Mouse (Mus musculus): Measurements from ENCODE around the gene Mapkapk3.
"Not testable (repeated sequence)": the region's sequence is repeated elsewhere in the genome, so short reads cannot be mapped to it uniquely, and the experiment has no call there.

Gene Mapkapk3

GRCm38 (mm10) chr9:107307099-107307872 lies 17.6 kb upstream of the Mapkapk3 start:
- DNase-seq, result no peak

- DNase-seq, result not testable (repeated sequence)
Measured at GRCm38 (mm10) chr9:107306673-107307072, 17.0 kb upstream of the Mapkapk3 start.

DNA sequence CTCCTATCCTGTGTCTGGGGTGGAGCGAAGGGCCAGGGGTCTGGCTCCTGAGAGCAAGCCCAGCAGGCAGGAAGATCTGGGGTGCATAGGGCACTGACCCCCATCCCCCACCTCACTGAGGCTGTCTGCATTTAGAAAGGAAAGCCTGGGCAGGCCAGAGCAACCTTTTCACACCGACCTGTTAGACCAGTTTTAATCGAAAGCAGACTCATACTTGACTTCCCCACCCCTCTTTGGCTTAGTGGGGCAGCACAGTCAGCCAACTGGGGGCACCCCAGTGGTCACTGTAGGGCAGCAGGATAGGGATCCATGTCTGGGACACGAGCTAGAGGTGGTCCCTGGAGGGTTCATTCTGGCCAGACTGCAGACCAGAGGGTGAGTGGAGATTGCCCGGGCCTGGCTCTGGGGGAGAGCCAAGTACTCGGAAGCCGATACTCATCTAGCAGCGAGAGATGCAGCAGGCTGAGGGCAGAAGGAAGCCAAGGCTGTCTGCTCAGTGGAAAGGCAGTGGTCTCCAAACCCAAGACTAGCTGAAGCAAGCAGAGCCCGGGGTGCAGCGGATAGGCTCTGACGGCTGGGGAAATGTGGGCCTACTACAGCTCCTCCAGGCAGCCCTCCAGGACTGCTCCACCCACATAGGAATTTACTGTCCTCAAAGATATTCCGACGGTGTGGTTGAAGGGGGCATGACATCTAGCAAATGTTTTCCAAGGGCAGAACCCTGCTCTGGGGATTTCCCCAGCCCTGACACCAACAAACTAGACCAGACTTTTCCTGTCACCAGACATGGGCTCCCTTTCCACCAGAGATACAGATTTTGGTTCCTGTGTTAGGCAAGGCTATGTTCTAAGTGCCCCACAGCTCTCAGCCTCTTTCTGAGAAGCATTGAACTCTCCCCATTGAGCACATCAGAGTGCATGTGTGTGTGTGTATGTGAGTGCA lies 16.2 kb upstream of the Mapkapk3 start:
- peak in 1 of 2 experiments; percentile 53 for DNase-seq

DNA sequence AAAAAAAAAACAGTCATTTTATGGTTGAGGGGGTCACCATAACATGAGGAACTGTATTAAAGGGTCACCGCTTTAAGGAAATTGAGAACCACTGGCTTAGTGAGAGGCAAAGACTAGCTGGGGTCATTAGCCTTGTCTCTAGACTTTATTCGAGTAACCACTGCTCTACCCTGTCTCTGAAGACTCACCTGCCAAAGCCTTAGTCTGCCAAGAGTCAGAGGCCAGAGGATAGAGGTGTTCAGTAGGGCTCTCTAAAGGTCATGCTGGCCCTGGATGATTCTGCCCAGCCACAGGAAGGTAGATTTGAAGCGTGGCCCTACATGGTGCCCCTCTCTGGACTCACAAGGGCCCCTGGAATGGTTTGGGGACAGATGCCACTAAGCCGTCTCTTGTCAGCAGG lies 15.3 kb upstream of the Mapkapk3 start:
- DNase-seq, result no peak

DNA sequence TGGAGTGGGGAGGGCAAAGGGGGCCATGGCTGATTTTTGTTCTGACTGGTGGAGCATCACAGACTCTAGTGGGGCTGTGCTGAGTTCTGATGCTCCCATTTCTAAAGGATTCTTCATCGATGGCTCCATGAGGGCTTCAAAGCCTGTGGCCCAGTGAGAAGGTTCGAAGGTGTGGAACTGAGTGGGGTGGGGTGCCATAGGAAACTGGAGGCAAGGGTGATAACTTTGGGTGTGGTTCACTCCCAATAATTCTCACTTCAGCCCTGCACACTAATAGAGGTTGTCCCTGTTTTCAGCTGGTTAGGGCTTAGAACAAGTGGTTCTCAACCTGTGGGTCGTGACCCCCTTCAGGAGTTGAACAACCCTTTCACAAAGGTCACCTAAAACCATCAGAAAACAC lies 14.7 kb upstream of the Mapkapk3 start:
- no peak for DNase-seq

DNA sequence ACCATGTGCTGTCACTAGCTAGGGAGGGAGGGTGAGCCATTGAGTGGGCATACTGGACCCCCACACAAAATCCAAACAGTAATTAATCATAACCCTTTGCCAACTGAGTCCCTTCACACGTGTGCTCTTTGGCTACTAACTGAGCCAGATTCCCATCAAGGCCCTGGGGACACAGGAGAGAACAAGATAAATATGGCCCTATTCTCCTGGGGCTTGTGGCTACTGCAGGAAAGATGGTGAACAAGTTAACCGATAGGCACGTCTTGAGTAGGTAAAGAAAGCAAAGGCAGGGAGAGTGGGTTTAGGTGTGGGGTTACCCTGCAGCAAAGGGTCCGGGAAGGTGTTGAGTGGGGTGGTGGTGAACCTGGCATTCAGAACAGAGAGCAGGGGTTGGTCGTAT lies 14.2 kb upstream of the Mapkapk3 start:
- no peak for DNase-seq

DNA sequence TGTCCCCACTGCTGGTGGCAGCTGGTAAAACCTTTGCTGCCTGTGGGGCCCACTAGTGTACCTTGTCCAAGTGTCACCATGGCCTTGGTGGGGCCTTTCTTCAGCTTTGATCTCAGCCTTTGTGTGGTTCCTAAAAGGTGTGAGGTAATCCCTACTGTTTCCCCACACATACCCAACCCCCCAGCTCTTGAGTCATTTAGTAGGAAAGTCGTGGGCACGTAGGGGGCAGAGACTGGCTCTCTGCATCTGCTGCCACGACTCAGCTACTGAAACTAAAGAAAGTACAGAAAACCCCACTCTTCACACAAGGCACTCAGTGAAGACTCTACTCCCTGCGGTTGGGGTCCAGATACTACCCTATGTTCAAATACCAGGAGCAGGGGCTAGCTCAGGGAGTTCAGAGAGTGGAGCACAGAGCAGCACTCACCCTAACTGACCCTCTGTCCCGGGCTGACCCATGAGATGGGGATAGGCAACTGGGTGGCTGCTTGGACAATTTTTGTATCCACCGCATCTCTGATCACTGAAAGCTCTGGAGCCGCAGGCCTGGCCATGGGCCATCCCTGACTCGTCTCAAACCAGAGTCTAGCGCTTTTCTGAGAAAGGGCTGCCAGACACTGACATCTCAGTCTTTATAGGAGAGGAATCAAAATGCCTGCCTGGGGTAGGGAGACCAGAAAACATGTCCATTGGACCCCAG lies 13.6 kb upstream of the Mapkapk3 start:
- no peak for DNase-seq

GRCm38 (mm10) chr9:107302592-107302991 lies 12.9 kb upstream of the Mapkapk3 start:
- DNase-seq, result no peak

DNA sequence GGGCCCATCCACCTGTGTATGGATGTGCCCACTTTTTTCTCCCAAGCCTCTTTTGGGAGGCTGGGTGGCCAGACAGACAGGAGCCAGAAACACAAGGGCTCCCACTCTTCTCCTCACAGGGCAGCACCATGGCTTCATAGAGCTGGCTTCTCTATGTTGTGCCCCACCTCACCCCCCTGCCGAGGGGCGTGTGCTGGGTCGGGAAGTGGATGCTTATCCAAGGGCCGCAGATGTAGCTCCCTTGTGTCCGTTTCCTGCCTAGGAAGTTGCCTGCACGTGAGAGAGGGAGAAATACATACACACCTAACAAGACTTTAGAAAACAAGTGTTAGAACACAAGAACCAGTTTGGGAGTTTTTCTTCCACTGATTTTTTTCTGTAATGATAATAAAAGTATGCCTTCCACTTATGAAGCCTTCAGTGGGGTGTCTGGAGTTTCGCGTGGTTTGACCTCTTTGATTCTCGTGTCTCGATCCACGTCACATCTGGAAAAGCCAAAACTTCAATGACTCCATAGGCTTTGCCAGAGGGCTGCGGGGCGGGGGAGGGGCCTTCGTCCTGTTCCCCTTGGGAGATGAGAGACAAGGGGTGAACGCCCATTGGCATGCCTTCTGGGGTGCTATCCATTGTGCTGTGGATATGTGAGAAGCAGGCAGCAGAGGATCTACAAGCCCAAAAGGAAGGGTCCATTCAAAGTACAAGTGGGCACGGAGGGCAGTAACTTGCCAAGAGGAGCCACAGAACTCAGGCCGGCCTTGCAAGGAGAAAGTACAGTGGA lies 12.1 kb upstream of the Mapkapk3 start:
- DNase-seq, result no peak

GRCm38 (mm10) chr9:107300224-107300973 lies 10.7 kb upstream of the Mapkapk3 start:
- DNase-seq, result no peak

- DNase-seq, result no peak
Measured at GRCm38 (mm10) chr9:107299783-107300182, 10.1 kb upstream of the Mapkapk3 start.

GRCm38 (mm10) chr9:107298876-107299275 lies 9.2 kb upstream of the Mapkapk3 start:
- DNase-seq, result no peak

GRCm38 (mm10) chr9:107298059-107298780 lies 8.5 kb upstream of the Mapkapk3 start:
- no peak for DNase-seq

- no peak for DNase-seq
Measured at GRCm38 (mm10) chr9:107297658-107298057, 8.0 kb upstream of the Mapkapk3 start.

GRCm38 (mm10) chr9:107297059-107297458 lies 7.4 kb upstream of the Mapkapk3 start:
- DNase-seq, result peak in 1 of 2 experiments; percentile 29

- peak; percentile 96 to 97 for DNase-seq
Measured at GRCm38 (mm10) chr9:107296501-107296965, 6.9 kb upstream of the Mapkapk3 start.

- DNase-seq, result no peak
Measured at GRCm38 (mm10) chr9:107296041-107296440, 6.4 kb upstream of the Mapkapk3 start.

GRCm38 (mm10) chr9:107296016-107296040 lies 6.2 kb upstream of the Mapkapk3 start, which contains the start of gene Cish:
Gene Cish, plus strand, starts transcription at chr9:107296026.
- no peak for DNase-seq

GRCm38 (mm10) chr9:107295616-107296015 lies 5.9 kb upstream of the Mapkapk3 start:
- DNase-seq, result no peak

GRCm38 (mm10) chr9:107294249-107294648 lies 4.6 kb upstream of the Mapkapk3 start:
- peak; percentile 92 to 95 for DNase-seq

- DNase-seq, result peak; percentile 93 to 94
Measured at GRCm38 (mm10) chr9:107290897-107291296, 1.2 kb upstream of the Mapkapk3 start.
